Mouse (Mus musculus) CH12.LX (cell line): Measurements from ENCODE around the gene Slc25a45. TPM values are rescaled to one million over a fixed set of nuclear protein-coding genes. Genes with fewer than 3 reads are reported as not detected.

Source experiments
- DNase-seq: peaks from one replicate; pipeline ENCODE4 v3.0.0-alpha.2; 2013; ENCODE audit errors: extremely low read depth
- H3K27ac ChIP-seq: 2 replicates; pipeline ENCODE4 v1.5.1; 2012; ENCODE audit warnings: low read depth, mild to moderate bottlenecking, control low read depth, moderate library complexity; ENCODE audit not compliant: insufficient read depth
- H3K27me3 ChIP-seq: replicated peaks from 2 replicates; pipeline ENCODE3; 2012; ENCODE audit warnings: inconsistent platforms
- H3K36me3 ChIP-seq, 2 experiments: replicated peaks in 1 of 2; 2 replicates each; pipeline versions ENCODE3 to v1.6.1; 2012; ENCODE audit warnings: inconsistent platforms in 1 of 2, low read length in 1 of 2, mild to moderate bottlenecking in 1 of 2, mixed read lengths in 1 of 2, moderate library complexity in 1 of 2; ENCODE audit not compliant: control insufficient read depth in 1 of 2, insufficient read depth in 1 of 2
- H3K4me1 ChIP-seq, 2 experiments: 2 replicates each; pipeline ENCODE4 v1.6.1; 2012; ENCODE audit warnings: inconsistent platforms in 1 of 2, moderate library complexity in 1 of 2; ENCODE audit not compliant: insufficient read depth in 2 of 2, control insufficient read depth in 1 of 2
- H3K4me2 ChIP-seq: 2 replicates; pipeline ENCODE4 v1.6.1; 2012; ENCODE audit warnings: low read depth, mild to moderate bottlenecking, control low read depth; ENCODE audit not compliant: poor library complexity, insufficient read depth, severe bottlenecking
- H3K4me3 ChIP-seq, 3 experiments: fragments of 150-350 bp in 1 of 3; sonication (generic) in 1 of 3; replicated peaks in 1 of 3; 2 replicates each; pipeline versions ENCODE3 to v1.5.1; 2011 to 2012; ENCODE audit warnings: low read depth in 2 of 3, low read length in 2 of 3, mild to moderate bottlenecking in 2 of 3, moderate library complexity in 2 of 3, control low read depth in 1 of 3, improper control_type of control experiment in 1 of 3, inconsistent platforms in 1 of 3, mixed read lengths in 1 of 3; ENCODE audit not compliant: poor library complexity in 1 of 3
- H3K79me2 ChIP-seq: replicated peaks from 2 replicates; pipeline ENCODE4 v1.6.1; 2012; ENCODE audit warnings: mild to moderate bottlenecking, moderate library complexity; ENCODE audit not compliant: control insufficient read depth, poor library complexity, insufficient read depth, severe bottlenecking; ENCODE audit errors: extremely low read depth
- H3K9ac ChIP-seq: 2 replicates; pipeline ENCODE4 v1.6.1; 2012; ENCODE audit warnings: low read depth, mild to moderate bottlenecking, control low read depth, moderate library complexity; ENCODE audit not compliant: insufficient read depth
- H3K9me3 ChIP-seq: replicated peaks from 2 replicates; pipeline ENCODE3; 2012; ENCODE audit warnings: low read length, inconsistent platforms, mixed read lengths
- BHLHE40 ChIP-seq: IDR thresholded peaks from 2 replicates; pipeline ENCODE4 v1.6.1; 2011; ENCODE audit warnings: mild to moderate bottlenecking, low read depth, low read length, improper control_type of control experiment
- CHD2 ChIP-seq: IDR thresholded peaks from 2 replicates; pipeline ENCODE4 v1.6.1; 2011; ENCODE audit warnings: low read length, improper control_type of control experiment
- CTCF ChIP-seq, 2 experiments: IDR thresholded peaks in 1 of 2; conservative IDR thresholded peaks in 1 of 2; 2 replicates each; pipeline ENCODE4 v1.5.1; 2011 to 2012; ENCODE audit warnings: low read depth in 2 of 2, low read length in 2 of 2, improper control_type of control experiment in 1 of 2, inconsistent platforms in 1 of 2, mild to moderate bottlenecking in 1 of 2, moderate library complexity in 1 of 2
- ELF1 ChIP-seq: IDR thresholded peaks from 2 replicates; pipeline ENCODE4 v1.6.1; 2014; ENCODE audit warnings: low read depth, mild to moderate bottlenecking, inconsistent platforms, low read length, improper control_type of control experiment
- ETS1 ChIP-seq: conservative IDR thresholded peaks from 2 replicates; pipeline ENCODE4 v1.6.1; 2012; ENCODE audit warnings: low read depth, mild to moderate bottlenecking, inconsistent platforms, low read length, improper control_type of control experiment, moderate library complexity
- IRF4 ChIP-seq: IDR thresholded peaks from 2 replicates; pipeline ENCODE4 v1.6.1; 2014; ENCODE audit warnings: low read depth, mild to moderate bottlenecking, inconsistent platforms, low read length, improper control_type of control experiment
- JUND ChIP-seq: conservative IDR thresholded peaks from 2 replicates; pipeline ENCODE4 v1.6.1; 2011; ENCODE audit warnings: low read depth, low read length, improper control_type of control experiment
- MAFK ChIP-seq: IDR thresholded peaks from 2 replicates; pipeline ENCODE4 v1.6.1; 2011; ENCODE audit warnings: low read length, improper control_type of control experiment; ENCODE audit not compliant: insufficient replicate concordance
- MAX ChIP-seq: IDR thresholded peaks from 2 replicates; pipeline ENCODE4 v1.6.1; 2011; ENCODE audit warnings: low read length, improper control_type of control experiment
- MAZ ChIP-seq: IDR thresholded peaks from 2 replicates; pipeline ENCODE4 v1.6.1; 2012; ENCODE audit warnings: low read depth, mild to moderate bottlenecking, inconsistent platforms, low read length, improper control_type of control experiment, moderate library complexity
- MEF2A ChIP-seq: IDR thresholded peaks from 2 replicates; pipeline ENCODE4 v1.6.1; 2014; ENCODE audit warnings: low read depth, mild to moderate bottlenecking, inconsistent platforms, low read length, improper control_type of control experiment, borderline replicate concordance
- MXI1 ChIP-seq: IDR thresholded peaks from 2 replicates; pipeline ENCODE4 v1.6.1; 2011; ENCODE audit warnings: mild to moderate bottlenecking, low read depth, low read length, improper control_type of control experiment
- MYC ChIP-seq: IDR thresholded peaks from 2 replicates; pipeline ENCODE4 v1.6.1; 2011; ENCODE audit warnings: low read depth, mild to moderate bottlenecking, improper control_type of control experiment, low read length
- NRF1 ChIP-seq: IDR thresholded peaks from 2 replicates; pipeline ENCODE4 v1.6.1; 2014; ENCODE audit warnings: low read depth, mild to moderate bottlenecking, inconsistent platforms, low read length, improper control_type of control experiment, moderate library complexity
- POLR2A ChIP-seq: IDR thresholded peaks from 2 replicates; pipeline ENCODE4 v1.6.1; 2011; ENCODE audit warnings: low read depth, mild to moderate bottlenecking, improper control_type of control experiment, low read length
- POLR2AphosphoS2 ChIP-seq: IDR thresholded peaks from 2 replicates; pipeline ENCODE4 v1.6.1; 2011; ENCODE audit warnings: low read depth, low read length, improper control_type of control experiment
- RAD21 ChIP-seq: IDR thresholded peaks from 2 replicates; pipeline ENCODE4 v1.6.1; 2011; ENCODE audit warnings: low read depth, mild to moderate bottlenecking, low read length, improper control_type of control experiment, moderate library complexity
- RCOR1 ChIP-seq: conservative IDR thresholded peaks from 2 replicates; pipeline ENCODE4 v1.6.1; 2012; ENCODE audit warnings: low read depth, mild to moderate bottlenecking, inconsistent platforms, low read length, improper control_type of control experiment
- SIN3A ChIP-seq: IDR thresholded peaks from 2 replicates; pipeline ENCODE4 v1.6.1; 2012; ENCODE audit warnings: low read length, improper control_type of control experiment, inconsistent platforms
- SMC3 ChIP-seq: IDR thresholded peaks from 2 replicates; pipeline ENCODE4 v1.6.1; 2011; ENCODE audit warnings: low read depth, low read length, improper control_type of control experiment
- TCF12 ChIP-seq: IDR thresholded peaks from 2 replicates; pipeline ENCODE4 v1.6.1; 2014; ENCODE audit warnings: low read depth, mild to moderate bottlenecking, inconsistent platforms, low read length, improper control_type of control experiment
- USF1 ChIP-seq: IDR thresholded peaks from 2 replicates; pipeline ENCODE4 v1.6.1; 2014; ENCODE audit warnings: low read depth, mild to moderate bottlenecking, inconsistent platforms, low read length, improper control_type of control experiment
- ZKSCAN1 ChIP-seq: IDR thresholded peaks from 2 replicates; pipeline ENCODE4 v1.6.1; 2012; ENCODE audit warnings: low read depth, inconsistent platforms, low read length, improper control_type of control experiment, borderline replicate concordance
- ZMIZ1 ChIP-seq: IDR thresholded peaks from 2 replicates; pipeline ENCODE4 v1.6.1; 2012; ENCODE audit warnings: low read depth, mild to moderate bottlenecking, inconsistent platforms, low read length, improper control_type of control experiment
- dilution Hi-C: fragments of 300-500 bp; cut with MboI; formaldehyde crosslinking; loops from 2 replicates; pipeline ENCODE4 v1.14.3; 2020; ENCODE audit warnings: low sequenced_read_pairs; ENCODE audit not compliant: extremely low pct_unique_long_range_greater_than_20kb, extremely low pct_ligation_motif_present
- in situ Hi-C: fragments of 300-500 bp; cut with MboI; formaldehyde crosslinking; loops from 3 replicates; pipeline ENCODE4 v1.14.3; 2019; ENCODE audit warnings: low sequenced_read_pairs, low pct_ligation_motif_present, low pct_unique_long_range_greater_than_20kb, mixed read lengths
- polyA plus RNA-seq: library from polyadenylated mRNA; unstranded; fragments of >175 nt; gene quantifications from 2 replicates; pipeline ENCODE4 v1.2.1, GENCODE M21; 2012; ENCODE audit warnings: low read depth; ENCODE audit not compliant: insufficient read length
- total RNA-seq, 2 experiments: library from RNA; depleted of rRNA; stranded (reverse); fragments of 300-350 nt in 1 of 2; fragments of >200 nt in 1 of 2; gene quantifications; 2 replicates each; pipeline ENCODE4 v1.2.3; 2012 to 2014

The Slc25a45 gene
- total and polyA plus RNA-seq, 3 experiments: 22.7 to 33.0 (median 23.1) TPM

GRCm38 (mm10) chr19:5835922-5836430, 41.6 kb upstream of the Slc25a45 start:
- Histone ChIP-seq H3K27ac (no peak overlapping the region), H3K4me2 (no peak overlapping the region), H3K4me1 (peaks cover 32 to 77% of the 10 kb centered on the region in 2 experiments), H3K36me3 (peaks cover 0 to 27% of the 10 kb centered on the region in 2 experiments), H3K79me2 (peaks cover 7% of the 10 kb centered on the region), H3K9me3 (no peaks in the 10 kb centered on the region), H3K27me3 (no peaks in the 10 kb centered on the region), H3K4me3 (no peak overlapping the region), H3K9ac (no peak overlapping the region)
- in situ Hi-C loops (no loop called here), dilution Hi-C loops (no loop called here)
- TF ChIP-seq BHLHE40 (no peak), POLR2A (no peak), POLR2AphosphoS2 (no peak), TCF12 (no peak), MAZ (no peak), RCOR1 (no peak), MXI1 (no peak), CHD2 (no peak), IRF4 (no peak), NRF1 (no peak), ZKSCAN1 (no peak), ELF1 (no peak), ETS1 (no peak), USF1 (no peak), JUND (no peak), MYC (no peak), RAD21 (no peak), MEF2A (no peak)
- DNase-seq: no peak

- H3K4me2 ChIP-seq: no peak overlapping the region
- H3K9me3 ChIP-seq: no peaks in the 10 kb centered on the region
- no peak overlapping the region for H3K4me3 ChIP-seq
- no peak for TF ChIP-seq ZMIZ1
- TF ChIP-seq MAFK: no peak
- TF ChIP-seq CTCF (conservative IDR thresholded peaks at IDR 0.05 in 1 of 2, IDR thresholded peaks at IDR 0.05 in 1 of 2; ENCODE audit: low read depth in 2 of 2, low read length in 2 of 2): no peak
- TF ChIP-seq SMC3: no peak
- TF ChIP-seq MYC: no peak
- TF ChIP-seq RAD21: no peak; the same call in 1 of the 2 replicates
- no peak for TF ChIP-seq RCOR1
- TF ChIP-seq ZKSCAN1: peak; percentile 54; the same call in 1 of the 2 replicates
- TF ChIP-seq BHLHE40: peak; percentile 25; the same call in 1 of the 2 replicates
- no peak for TF ChIP-seq MAX
- no peak for TF ChIP-seq JUND
- TF ChIP-seq SIN3A: no peak
- in situ Hi-C loops (no loop called here), dilution Hi-C loops (no loop called here)
- DNase-seq: no peak
- H3K9ac ChIP-seq: peak overlapping the region; percentile 21; the same call in 1 of the 2 replicates
- H3K79me2 ChIP-seq: peaks cover 14% of the 10 kb centered on the region
- H3K27ac ChIP-seq: peak overlapping the region; percentile 53; the same call in 1 of the 2 replicates
- no peaks in the 10 kb centered on the region for H3K27me3 ChIP-seq
- peaks cover 32 to 87% of the 10 kb centered on the region in 2 experiments for H3K4me1 ChIP-seq
- peaks cover 0 to 22% of the 10 kb centered on the region in 2 experiments for H3K36me3 ChIP-seq
Observed at GRCm38 (mm10) chr19:5836941-5837572, 40.6 kb upstream of the Slc25a45 start.
